Mouse (Mus musculus): Measurements from ENCODE around the gene Garnl3.
A peak's percentile ranks its signal among the peaks of the same experiment; 100 is the strongest.

Garnl3 gene

GRCm38 (mm10) chr2:32939418-32939817 lies 192.0 kb downstream of the Garnl3 start:
- peak; percentile 15 for DNase-seq (ENCODE audit: low read depth, low spot score)

- DNase-seq (ENCODE audit: low read depth, low spot score), result no peak
Measured at GRCm38 (mm10) chr2:32938741-32939140, 192.7 kb downstream of the Garnl3 start.
